Mouse (Mus musculus): ENCODE measurements around the gene Fubp1.

Fubp1 gene

GRCm38 (mm10) chr3:152209967-152210634, at the start of gene Fubp1, which contains the start of gene Dnajb4:
Fubp1 (plus strand) TSS chr3:152210422.
Dnajb4 (minus strand) TSS chr3:152210302.
- peak; percentile 96 for DNase-seq (ENCODE audit: low read depth, low spot score)

GRCm38 (mm10) chr3:152160607-152161006, 49.6 kb upstream of the Fubp1 start:
- no peak for DNase-seq (ENCODE audit: low read depth, low spot score)

GRCm38 (mm10) chr3:152163320-152163719, 46.9 kb upstream of the Fubp1 start:
- DNase-seq (ENCODE audit: low read depth, low spot score), result no peak

- DNase-seq (ENCODE audit: low read depth, low spot score), result no peak
These were observed 45.2 kb upstream of the Fubp1 start for GRCm38 (mm10) chr3:152165014-152165350.

- DNase-seq (ENCODE audit: low read depth, low spot score), result peak; percentile 75
These were observed 44.7 kb upstream of the Fubp1 start for GRCm38 (mm10) chr3:152165351-152166098.

GRCm38 (mm10) chr3:152166099-152166423, 44.2 kb upstream of the Fubp1 start, which contains the start of gene Gipc2:
Gipc2 (minus strand) TSS chr3:152166230.
- no peak for DNase-seq (ENCODE audit: low read depth, low spot score)

GRCm38 (mm10) chr3:152166699-152167451, 43.3 kb upstream of the Fubp1 start:
- DNase-seq (ENCODE audit: low read depth, low spot score), result no peak

- DNase-seq (ENCODE audit: low read depth, low spot score), result no peak
These were observed 42.2 kb upstream of the Fubp1 start for GRCm38 (mm10) chr3:152168007-152168406.

- no peak for DNase-seq (ENCODE audit: low read depth, low spot score)
These were observed 39.8 kb upstream of the Fubp1 start for GRCm38 (mm10) chr3:152170407-152170806.

GRCm38 (mm10) chr3:152171236-152171635, 39.0 kb upstream of the Fubp1 start:
- no peak for DNase-seq (ENCODE audit: low read depth, low spot score)

- DNase-seq (ENCODE audit: low read depth, low spot score), result no peak
These were observed 38.4 kb upstream of the Fubp1 start for GRCm38 (mm10) chr3:152171862-152172261.

GRCm38 (mm10) chr3:152172322-152172935, 37.8 kb upstream of the Fubp1 start:
- no peak for DNase-seq (ENCODE audit: low read depth, low spot score)

- DNase-seq (ENCODE audit: low read depth, low spot score), result no peak
These were observed 31.4 kb upstream of the Fubp1 start for GRCm38 (mm10) chr3:152178816-152179215.

GRCm38 (mm10) chr3:152179285-152179684, 30.9 kb upstream of the Fubp1 start:
- DNase-seq (ENCODE audit: low read depth, low spot score), result no peak

GRCm38 (mm10) chr3:152180624-152181023, 29.6 kb upstream of the Fubp1 start:
- DNase-seq (ENCODE audit: low read depth, low spot score), result no peak

- no peak for DNase-seq (ENCODE audit: low read depth, low spot score)
These were observed 26.7 kb upstream of the Fubp1 start for GRCm38 (mm10) chr3:152183522-152183921.

GRCm38 (mm10) chr3:152186106-152186505, 24.1 kb upstream of the Fubp1 start:
- no peak for DNase-seq (ENCODE audit: low read depth, low spot score)

GRCm38 (mm10) chr3:152189306-152189705, 20.9 kb upstream of the Fubp1 start:
- DNase-seq (ENCODE audit: low read depth, low spot score), result no peak

- DNase-seq (ENCODE audit: low read depth, low spot score), result no peak
These were observed 19.3 kb upstream of the Fubp1 start for GRCm38 (mm10) chr3:152190679-152191477.

GRCm38 (mm10) chr3:152191791-152192237, 18.4 kb upstream of the Fubp1 start:
- DNase-seq (ENCODE audit: low read depth, low spot score), result no peak

Data from WW6 (cell line).